Mouse (Mus musculus) heart, embryonic 15.5 days (tissue): Measurements from ENCODE around the gene Bmpr2. TPM values are rescaled to one million over a fixed set of nuclear protein-coding genes. Genes with fewer than 3 reads are reported as not detected.
A peak's percentile ranks its signal among the peaks of the same experiment; 100 is the strongest.

Source experiments
- ATAC-seq: fragments of 200-750 bp; cut with Nextera tagmentation; replicated peaks from 2 replicates; pipeline ENCODE4 v1.8.0; 2017; ENCODE audit warnings: low read depth, moderate TSS enrichment; ENCODE audit not compliant: insufficient number of reproducible peaks, insufficient read depth, low FRiP score
- H3K27ac ChIP-seq: fragments of 300-500 bp; sonication (generic); 2 replicates; pipeline ENCODE4 v1.5.1; 2015; ENCODE audit warnings: mild to moderate bottlenecking, inconsistent platforms
- H3K27me3 ChIP-seq: fragments of 300-500 bp; sonication (generic); 2 replicates; pipeline ENCODE4 v1.6.1; 2015; ENCODE audit warnings: inconsistent platforms
- H3K36me3 ChIP-seq: fragments of 300-500 bp; sonication (generic); 2 replicates; pipeline ENCODE4 v1.6.1; 2015; ENCODE audit warnings: mild to moderate bottlenecking, inconsistent platforms
- H3K4me1 ChIP-seq: fragments of 300-500 bp; sonication (generic); replicated peaks from 2 replicates; pipeline ENCODE4 v1.6.1; 2015; ENCODE audit warnings: inconsistent platforms
- H3K4me2 ChIP-seq: fragments of 300-500 bp; sonication (generic); 2 replicates; pipeline ENCODE4 v1.6.1; 2015; ENCODE audit warnings: inconsistent platforms, mild to moderate bottlenecking, moderate library complexity
- H3K4me3 ChIP-seq: fragments of 300-500 bp; sonication (generic); 2 replicates; pipeline ENCODE4 v1.5.1; 2015; ENCODE audit warnings: mild to moderate bottlenecking, inconsistent platforms
- H3K9ac ChIP-seq: fragments of 300-500 bp; sonication (generic); 2 replicates; pipeline ENCODE4 v1.6.1; 2015; ENCODE audit warnings: mild to moderate bottlenecking, inconsistent platforms
- H3K9me3 ChIP-seq: fragments of 300-500 bp; sonication (generic); replicated peaks from 2 replicates; pipeline ENCODE4 v1.6.1; 2016; ENCODE audit warnings: inconsistent platforms
- WGBS: fragments of 180-500 bp; shearing (Covaris S2); methylation state at CpG from one replicate; pipeline ENCODE4 v1.1.7; 2015; ENCODE audit warnings: mixed read lengths; 5-methylcytosine and 5-hydroxymethylcytosine counted together
- polyA plus RNA-seq: library from polyadenylated mRNA; unstranded; fragments of >200 nt; fragmentation: Nextera tagmentation; extraction: Ambion mirVana; gene quantifications from 2 replicates; pipeline ENCODE4 v1.2.1, GENCODE M21; 2015

Bmpr2 gene
- polyA plus RNA-seq, 1 experiment from 2014 or later = 6.5 TPM

- Histone ChIP-seq H3K9me3 (no peaks in the 10 kb centered on the region), H3K36me3 (no peaks in the 10 kb centered on the region), H3K4me2 (no peak overlapping the region), H3K4me1 (peaks cover 21% of the 10 kb centered on the region), H3K9ac (no peak overlapping the region), H3K4me3 (no peak overlapping the region), H3K27ac (no peak overlapping the region), H3K27me3 (no peaks in the 10 kb centered on the region)
- ATAC-seq = no peak
- 28% methylated on average over 2 of the region's 2 CpGs for WGBS
Observed at GRCm38 (mm10) chr1:59899679-59900078, 136.5 kb downstream of the Bmpr2 start.

- H3K27ac ChIP-seq = no peak overlapping the region
- 77% methylated on average over 5 of the region's 5 CpGs for WGBS
Observed at GRCm38 (mm10) chr1:59901082-59901876, 138.1 kb downstream of the Bmpr2 start.

GRCm38 (mm10) chr1:59902634-59903033 is 139.4 kb downstream of the Bmpr2 start:
- Histone ChIP-seq H3K27me3 (no peaks in the 10 kb centered on the region), H3K36me3 (no peaks in the 10 kb centered on the region), H3K4me2 (no peak overlapping the region), H3K9me3 (no peaks in the 10 kb centered on the region), H3K4me3 (no peak overlapping the region), H3K27ac (peak overlapping the region; percentile 57), H3K4me1 (peaks cover 8% of the 10 kb centered on the region), H3K9ac (no peak overlapping the region)
- ATAC-seq = no peak
- WGBS = 44% methylated on average over 3 of the region's 3 CpGs

More at GRCm38 (mm10) chr1:59901082-59901876, 138.1 kb downstream of the Bmpr2 start:
- H3K36me3 ChIP-seq = no peaks in the 10 kb centered on the region
- ATAC-seq = no peak
- no peak overlapping the region for H3K4me2 ChIP-seq
- H3K4me3 ChIP-seq = no peak overlapping the region
- H3K4me1 ChIP-seq = peaks cover 8% of the 10 kb centered on the region
- H3K9me3 ChIP-seq = no peaks in the 10 kb centered on the region
- no peaks in the 10 kb centered on the region for H3K27me3 ChIP-seq
- H3K9ac ChIP-seq = no peak overlapping the region

GRCm38 (mm10) chr1:59904630-59905295 is 141.6 kb downstream of the Bmpr2 start:
- Histone ChIP-seq H3K4me1 (no peaks in the 10 kb centered on the region), H3K9me3 (no peaks in the 10 kb centered on the region), H3K4me3 (no peak overlapping the region), H3K27me3 (no peaks in the 10 kb centered on the region), H3K9ac (no peak overlapping the region), H3K36me3 (no peaks in the 10 kb centered on the region), H3K4me2 (no peak overlapping the region), H3K27ac (no peak overlapping the region)
- ATAC-seq = no peak
- WGBS = 80% methylated on average over 6 of the region's 6 CpGs

- no peak overlapping the region for H3K27ac ChIP-seq
- no peak for ATAC-seq
- no peaks in the 10 kb centered on the region for H3K9me3 ChIP-seq
- H3K9ac ChIP-seq = no peak overlapping the region
- WGBS = 66% methylated on average over 2 of the region's 2 CpGs
- H3K4me3 ChIP-seq = no peak overlapping the region
- no peaks in the 10 kb centered on the region for H3K27me3 ChIP-seq
- no peaks in the 10 kb centered on the region for H3K4me1 ChIP-seq
- H3K36me3 ChIP-seq = no peaks in the 10 kb centered on the region
- no peak overlapping the region for H3K4me2 ChIP-seq
Observed at GRCm38 (mm10) chr1:59905916-59906315, 142.7 kb downstream of the Bmpr2 start.

GRCm38 (mm10) chr1:59906819-59907521 is 143.8 kb downstream of the Bmpr2 start:
- no peaks in the 10 kb centered on the region for H3K4me1 ChIP-seq
- H3K4me2 ChIP-seq = no peak overlapping the region
- H3K9me3 ChIP-seq = no peaks in the 10 kb centered on the region
- no peaks in the 10 kb centered on the region for H3K36me3 ChIP-seq
- H3K27me3 ChIP-seq = no peaks in the 10 kb centered on the region
- ATAC-seq = no peak
- no peak overlapping the region for H3K4me3 ChIP-seq
- 85% methylated on average over 13 of the region's 13 CpGs for WGBS
- H3K9ac ChIP-seq = no peak overlapping the region
- no peak overlapping the region for H3K27ac ChIP-seq

- WGBS = 19% methylated on average over 2 of the region's 2 CpGs
- no peaks in the 10 kb centered on the region for H3K9me3 ChIP-seq
- H3K4me2 ChIP-seq = no peak overlapping the region
- H3K36me3 ChIP-seq = no peaks in the 10 kb centered on the region
- ATAC-seq = no peak
- H3K27me3 ChIP-seq = no peaks in the 10 kb centered on the region
- no peak overlapping the region for H3K27ac ChIP-seq
- no peaks in the 10 kb centered on the region for H3K4me1 ChIP-seq
- no peak overlapping the region for H3K9ac ChIP-seq
- H3K4me3 ChIP-seq = no peak overlapping the region
Observed at GRCm38 (mm10) chr1:59907700-59908099, 144.5 kb downstream of the Bmpr2 start.

GRCm38 (mm10) chr1:59910941-59911340 is 147.7 kb downstream of the Bmpr2 start:
- H3K4me1 ChIP-seq = peaks cover 21% of the 10 kb centered on the region
- ATAC-seq = no peak
- H3K4me2 ChIP-seq = no peak overlapping the region
- no peaks in the 10 kb centered on the region for H3K36me3 ChIP-seq
- H3K27ac ChIP-seq = no peak overlapping the region
- H3K9ac ChIP-seq = no peak overlapping the region
- no peaks in the 10 kb centered on the region for H3K9me3 ChIP-seq
- WGBS = 78% methylated on average over 1 of the region's 1 CpGs
- H3K27me3 ChIP-seq = no peaks in the 10 kb centered on the region
- H3K4me3 ChIP-seq = no peak overlapping the region

GRCm38 (mm10) chr1:59912413-59913157 is 149.4 kb downstream of the Bmpr2 start, which contains the start of gene Fam117b:
TSS of gene Fam117b (plus strand) at chr1:59913006.
- no peaks in the 10 kb centered on the region for H3K9me3 ChIP-seq
- ATAC-seq = peak; percentile 93

GRCm38 (mm10) chr1:59913195-59913868 is 150.1 kb downstream of the Bmpr2 start:
- H3K9me3 ChIP-seq = no peaks in the 10 kb centered on the region
- H3K4me1 ChIP-seq = peaks cover 29% of the 10 kb centered on the region
- peak; percentile 44 for ATAC-seq
- WGBS = 0% methylated on average over 94 of the region's 98 CpGs
- H3K4me2 ChIP-seq = peak overlapping the region; percentile 64
- peak overlapping the region; percentile 96 for H3K27ac ChIP-seq
- H3K9ac ChIP-seq = peak overlapping the region; percentile 87
- H3K36me3 ChIP-seq = no peaks in the 10 kb centered on the region
- no peaks in the 10 kb centered on the region for H3K27me3 ChIP-seq
- peak overlapping the region; percentile 96 for H3K4me3 ChIP-seq

More at GRCm38 (mm10) chr1:59912413-59913157, 149.4 kb downstream of the Bmpr2 start, which contains the start of gene Fam117b:
- Histone ChIP-seq H3K27me3 (no peaks in the 10 kb centered on the region), H3K36me3 (no peaks in the 10 kb centered on the region), H3K4me3 (peak within 1 kb of the TSS; percentile 96), H3K27ac (peak within 1 kb of the TSS; percentile 96), H3K4me1 (peaks cover 25% of the 10 kb centered on the region), H3K4me2 (peak within 1 kb of the TSS; percentile 71), H3K9ac (peak within 1 kb of the TSS; percentile 87)
- WGBS = under 1% methylated on average over 71 of the region's 72 CpGs
